In the genomic region with DNA sequence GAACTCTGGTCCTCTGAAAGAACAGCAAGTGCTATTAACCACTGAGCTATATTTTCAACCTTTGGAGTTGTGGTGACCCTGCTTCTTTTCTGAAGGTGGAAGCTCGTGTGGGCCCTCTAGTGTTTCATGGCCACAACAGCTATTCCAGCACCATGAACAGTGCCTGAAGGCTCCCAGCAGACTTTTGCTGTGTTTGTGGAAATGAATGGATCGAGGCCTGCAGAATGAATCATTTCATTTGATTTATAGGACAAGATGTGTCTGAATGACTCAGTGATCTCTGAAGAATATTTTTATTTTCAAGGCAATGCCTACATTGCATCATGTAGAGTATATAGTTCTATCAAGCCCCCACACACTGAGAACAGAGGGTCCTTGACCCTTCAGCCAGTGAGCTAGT, we compare ENCODE assay signal across 10 mouse cellular contexts. TPM values are rescaled to one million over a fixed set of nuclear protein-coding genes. Genes with fewer than 3 reads are reported as not detected.
DNase-seq lines count a peak whose midpoint lies in the region; ATAC-seq and TF ChIP-seq lines count a peak whose summit lies in the region.
"Had no signal": no experiment of that assay in that cellular context is flagged by ENCODE, and none has a peak within 500 bp of the region (broad histone marks: within the 10 kb centered on the region; RNA-seq: fewer than 3 reads in every experiment).

No protein-coding gene starts in this region.

- no peak for ATAC-seq in liver, embryonic 14.5 days (ENCODE audit: insufficient read depth)
- ATAC-seq in liver, embryonic 12.5 days: no peak
- ATAC-seq in forebrain, embryonic 16.5 days: no peak
- ATAC-seq: hindbrain, embryonic 16.5 days had no signal

- H3K27me3 ChIP-seq in liver, embryonic 14.5 days (ENCODE audit: control insufficient read depth, insufficient read depth, low read length): no peaks in the 10 kb centered on the region
- H3K27me3 ChIP-seq in liver, embryonic 12.5 days (replicated peaks): no peaks in the 10 kb centered on the region
- no peaks in the 10 kb centered on the region for H3K27me3 ChIP-seq in MEL (ENCODE audit: control insufficient read depth in 1 of 2, insufficient read depth in 2 of 2, low read length in 2 of 2)
- H3K27me3 ChIP-seq in small intestine, adult 2 months (ENCODE audit: control insufficient read depth, insufficient read depth, low read length): no peaks in the 10 kb centered on the region
- no peaks in the 10 kb centered on the region for H3K27me3 ChIP-seq in hindbrain, embryonic 10.5 days (ENCODE audit: insufficient read depth, poor library complexity, severe bottlenecking)
- no peaks in the 10 kb centered on the region for H3K27me3 ChIP-seq in forebrain, embryonic 16.5 days (replicated peaks; ENCODE audit: control insufficient read depth, insufficient read depth, low read length)
- H3K27me3 ChIP-seq: megakaryocyte, embryonic 14.5 days had no signal

- TF ChIP-seq CTCF in liver, embryonic 14.5 days (IDR thresholded peaks at IDR 0.05; ENCODE audit: low read depth): peak; percentile 47
- TF ChIP-seq CTCF in MEL (IDR thresholded peaks at IDR 0.05 in 2 of 3, conservative IDR thresholded peaks at IDR 0.05 in 1 of 3; ENCODE audit: control insufficient read depth in 1 of 3, insufficient read depth in 1 of 3, low read depth in 2 of 3, low read length in 3 of 3, poor library complexity in 1 of 3, severe bottlenecking in 1 of 3): peak; percentile 44 to 69 (median 64)
- TF ChIP-seq CTCF in small intestine, adult 2 months (IDR thresholded peaks at IDR 0.05; ENCODE audit: extremely low read depth, insufficient read length, insufficient replicate concordance, low read depth, low read length): peak; percentile 9; the same call in 1 of the 2 replicates

- 52% methylated on average over 2 of the region's 2 CpGs for WGBS in liver, embryonic 14.5 days (ENCODE audit: insufficient replicate concordance)
- 54% methylated on average over 2 of the region's 2 CpGs for WGBS in liver, embryonic 12.5 days (ENCODE audit: insufficient replicate concordance)
- 62% methylated on average over 2 of the region's 2 CpGs for WGBS in small intestine, adult 2 months
- WGBS in hindbrain, embryonic 10.5 days: 75% methylated on average over 2 of the region's 2 CpGs
- 77% methylated on average over 2 of the region's 2 CpGs for WGBS in forebrain, embryonic 16.5 days

- H3K36me3 ChIP-seq in liver, embryonic 14.5 days (replicated peaks; ENCODE audit: control insufficient read depth, insufficient read depth, low read depth): no peaks in the 10 kb centered on the region; the same call in 1 of the 2 replicates
- peaks cover 9% of the 10 kb centered on the region for H3K36me3 ChIP-seq in liver, embryonic 12.5 days
- no peaks in the 10 kb centered on the region; a peak in 1 of 4 replicates for H3K36me3 ChIP-seq in MEL (ENCODE audit: control insufficient read depth in 1 of 2, insufficient read depth in 2 of 2, low read length in 2 of 2)
- H3K36me3 ChIP-seq in small intestine, adult 2 months (ENCODE audit: control insufficient read depth, insufficient read depth, low read length): no peaks in the 10 kb centered on the region
- H3K36me3 ChIP-seq in hindbrain, embryonic 10.5 days: peaks cover 32% of the 10 kb centered on the region
- H3K36me3 ChIP-seq in forebrain, embryonic 16.5 days (ENCODE audit: control insufficient read depth, insufficient read depth): no peaks in the 10 kb centered on the region

- no peak overlapping the region for H3K4me2 ChIP-seq in liver, embryonic 14.5 days (ENCODE audit: low read depth)
- H3K4me2 ChIP-seq in liver, embryonic 12.5 days: no peak overlapping the region
- H3K4me2 ChIP-seq in forebrain, embryonic 16.5 days (ENCODE audit: low read length): no peak overlapping the region

- TF ChIP-seq POLR2A in MEL (IDR thresholded peaks at IDR 0.05; ENCODE audit: control insufficient read depth in 1 of 2, insufficient read depth in 1 of 2, low read depth in 1 of 2, low read length in 2 of 2, poor library complexity in 1 of 2): no peak
- no peak for TF ChIP-seq POLR2A in small intestine, adult 2 months (IDR thresholded peaks at IDR 0.05; ENCODE audit: low read depth, low read length)

- H3K9ac ChIP-seq in liver, embryonic 14.5 days (replicated peaks): no peak overlapping the region
- H3K9ac ChIP-seq in liver, embryonic 12.5 days: no peak overlapping the region
- no peak overlapping the region for H3K9ac ChIP-seq in MEL (ENCODE audit: control insufficient read depth, low read depth, low read length, poor library complexity, severe bottlenecking)
- H3K9ac ChIP-seq in forebrain, embryonic 16.5 days (replicated peaks; ENCODE audit: low read depth, low read length): no peak overlapping the region

- H3K4me3 ChIP-seq in liver, embryonic 14.5 days (ENCODE audit: insufficient read depth in 1 of 2, low read depth in 2 of 2, low read length in 2 of 2): no peak overlapping the region
- H3K4me3 ChIP-seq in liver, embryonic 12.5 days: no peak overlapping the region
- H3K4me3 ChIP-seq in MEL (ENCODE audit: control insufficient read depth in 1 of 2, insufficient read depth in 1 of 2, low read depth in 2 of 2, low read length in 2 of 2): no peak overlapping the region
- H3K4me3 ChIP-seq in small intestine, adult 2 months (ENCODE audit: low read depth, low read length): no peak overlapping the region
- no peak overlapping the region for H3K4me3 ChIP-seq in hindbrain, embryonic 10.5 days
- no peak overlapping the region for H3K4me3 ChIP-seq in forebrain, embryonic 16.5 days (replicated peaks; ENCODE audit: low read length)
- H3K4me3 ChIP-seq: megakaryocyte, embryonic 14.5 days had no signal

- no peaks in the 10 kb centered on the region for H3K9me3 ChIP-seq in liver, embryonic 14.5 days (ENCODE audit: control insufficient read depth, low read length)
- H3K9me3 ChIP-seq in liver, embryonic 12.5 days (replicated peaks): no peaks in the 10 kb centered on the region
- H3K9me3 ChIP-seq in MEL (replicated peaks; ENCODE audit: insufficient read depth, low read length): no peaks in the 10 kb centered on the region
- H3K9me3 ChIP-seq in hindbrain, embryonic 10.5 days: no peaks in the 10 kb centered on the region
- H3K9me3 ChIP-seq in forebrain, embryonic 16.5 days (ENCODE audit: control insufficient read depth, low read length): no peaks in the 10 kb centered on the region
- H3K9me3 ChIP-seq: megakaryocyte, embryonic 14.5 days had no signal

- no peak overlapping the region for H3K27ac ChIP-seq in liver, embryonic 14.5 days
- H3K27ac ChIP-seq in liver, embryonic 12.5 days: no peak overlapping the region
- H3K27ac ChIP-seq in MEL (ENCODE audit: control insufficient read depth, low read depth, low read length): no peak overlapping the region
- no peak overlapping the region for H3K27ac ChIP-seq in small intestine, adult 2 months (ENCODE audit: insufficient read depth, low read depth, low read length)
- H3K27ac ChIP-seq in hindbrain, embryonic 10.5 days: no peak overlapping the region
- H3K27ac ChIP-seq in forebrain, embryonic 16.5 days (ENCODE audit: low read length): no peak overlapping the region

- no peak for TF ChIP-seq EP300 in liver, embryonic 14.5 days (IDR thresholded peaks at IDR 0.05; ENCODE audit: low read depth)
- TF ChIP-seq EP300 in MEL (IDR thresholded peaks at IDR 0.05; ENCODE audit: low read depth in 1 of 2, low read length in 2 of 2): no peak

- no peak for DNase-seq in liver, embryonic 14.5 days (ENCODE audit: low read depth in 3 of 3, low spot score in 3 of 3)
- DNase-seq in MEL (ENCODE audit: low read depth, low spot score): peak; percentile 57
- peak; percentile 59 to 63 for DNase-seq in adrenal gland, postnatal 36 days
- no peak for DNase-seq in hindbrain, embryonic 10.5 days (ENCODE audit: low spot score)
- DNase-seq in right cerebral cortex, adult 2 months (ENCODE audit: low spot score in 2 of 2): no peak

- H3K79me2 ChIP-seq in MEL (ENCODE audit: control insufficient read depth, insufficient read depth, low read length, poor library complexity): peaks cover 51% of the 10 kb centered on the region

- peak; percentile 48 for TF ChIP-seq RAD21 in MEL (IDR thresholded peaks at IDR 0.05; ENCODE audit: low read depth, low read length)

- peaks cover 0 to 6% of the 10 kb centered on the region in 2 experiments; a peak in 3 of 4 replicates for H3K4me1 ChIP-seq in liver, embryonic 14.5 days (replicated peaks; ENCODE audit: control insufficient read depth in 2 of 2, insufficient read depth in 2 of 2, low read length in 1 of 2)
- H3K4me1 ChIP-seq in liver, embryonic 12.5 days: peaks cover 19% of the 10 kb centered on the region
- H3K4me1 ChIP-seq in MEL (ENCODE audit: control insufficient read depth in 1 of 2, insufficient read depth in 2 of 2, low read length in 2 of 2): peaks cover 2 to 5% of the 10 kb centered on the region in 2 experiments; a peak in 2 of 4 replicates
- H3K4me1 ChIP-seq in small intestine, adult 2 months (ENCODE audit: control insufficient read depth, insufficient read depth, insufficient read length, low read length): peaks cover 5% of the 10 kb centered on the region; the same call in 1 of the 2 replicates
- peaks cover 9% of the 10 kb centered on the region for H3K4me1 ChIP-seq in hindbrain, embryonic 10.5 days (replicated peaks)
- peaks cover 13% of the 10 kb centered on the region for H3K4me1 ChIP-seq in forebrain, embryonic 16.5 days (replicated peaks; ENCODE audit: control insufficient read depth, insufficient read depth, low read length)

TF ChIP-seq in MEL, 35 proteins besides CTCF, POLR2A, EP300 and RAD21:
- TF ChIP-seq SMC3 (IDR thresholded peaks at IDR 0.05; ENCODE audit: low read depth, low read length): peak; percentile 54
- no peak for TF ChIP-seq MXI1 (IDR thresholded peaks at IDR 0.05; ENCODE audit: low read depth, low read length)
- TF ChIP-seq ZC3H11A (IDR thresholded peaks at IDR 0.05; ENCODE audit: low read depth, low read length): peak; percentile 26; the same call in 1 of the 2 replicates
- no peak for TF ChIP-seq HCFC1 (IDR thresholded peaks at IDR 0.05; ENCODE audit: low read depth, low read length)
- TF ChIP-seq SIN3A (IDR thresholded peaks at IDR 0.05; ENCODE audit: low read length): peak; percentile 42; the same call in 1 of the 2 replicates
- TF ChIP-seq MAFK (IDR thresholded peaks at IDR 0.05; ENCODE audit: borderline replicate concordance, low read depth, low read length): no peak
TF ChIP-seq in MEL: peak in this region for 3.

RNA-seq across cellular contexts. Expression of a gene that starts 6.9 kb away (rescaled TPM):
- polyA plus RNA-seq in liver, embryonic 14.5 days (2012; rRNA removed): 4.1 and 6.3 TPM in 2 replicates
- 5.0 and 5.4 TPM in 2 replicates for polyA plus RNA-seq in liver, embryonic 14.5 days (2014; fragmentation: Nextera tagmentation; extraction: Ambion mirVana)
- polyA plus RNA-seq in liver, embryonic 12.5 days (2016; fragmentation: Nextera tagmentation; extraction: Ambion mirVana): 12.5 and 13.4 TPM in 2 replicates
- total RNA-seq in MEL (2012; rRNA removed): 14.9 and 16.1 TPM in 2 replicates
- polyA plus RNA-seq in MEL (2012; ENCODE audit: insufficient read depth in 1 of 2, insufficient read length in 2 of 2, low read depth in 1 of 2, low replicate concordance in 2 of 2, missing spikeins in 1 of 2): 10 to 100 TPM in 1 of 2 experiments, not detected in 1; 23.9 TPM
- total RNA-seq in adrenal gland, postnatal 36 days (2021): 10 to 100 TPM; 50.7 to 52.5 TPM
- polyA plus RNA-seq in small intestine, adult 2 months (2012; rRNA removed): 7.4 and 16.8 TPM in 2 replicates
- 30.6 and 37.1 TPM in 2 replicates for polyA plus RNA-seq in hindbrain, embryonic 10.5 days (2016; fragmentation: Nextera tagmentation; extraction: Ambion mirVana)
- polyA plus RNA-seq in forebrain, embryonic 16.5 days (2015; fragmentation: Nextera tagmentation; extraction: Ambion mirVana): 56.7 and 58.5 TPM in 2 replicates

Comparison
In these comparisons a context has a peak if more than half of its experiments do, and no peak if none do; other contexts are left out.
1. DNase-seq: peak in MEL (single experiment) and adrenal gland, postnatal 36 days (2 of 2); none in liver, embryonic 14.5 days (0 of 3), hindbrain, embryonic 10.5 days (single experiment) and right cerebral cortex, adult 2 months (0 of 2).
2. CTCF ChIP-seq: peak in every context shown above with its lines; median percentile 64 in MEL; 47 in liver, embryonic 14.5 days; 9 in small intestine, adult 2 months.